Mouse (Mus musculus) kidney, postnatal 10 days (tissue): ENCODE results near the gene Slc22a15.
A peak's percentile ranks its signal among the peaks of the same experiment; 100 is the strongest.

ENCODE experiments used
- DNase-seq: peaks from one replicate; pipeline ENCODE4 v3.0.0; 2021; ENCODE audit warnings: mixed read lengths

Slc22a15 gene

GRCm38 (mm10) chr3:101806149-101806548 lies 118.1 kb downstream of the Slc22a15 start:
- DNase-seq = peak; percentile 94
